ENCODE assay signal across 13 mouse cellular contexts in genomic region chr12:44430335-44430734, GRCm38 (mm10).
DNase-seq lines count a peak whose midpoint lies in the region; ATAC-seq and TF ChIP-seq lines count a peak whose summit lies in the region.
"Had no signal": no experiment of that assay in that cellular context is flagged by ENCODE, and none has a peak within 500 bp of the region (broad histone marks: within the 10 kb centered on the region; RNA-seq: fewer than 3 reads in every experiment).

No protein-coding gene starts in this region.

- TF ChIP-seq CTCF in midbrain, postnatal 0 days (IDR thresholded peaks at IDR 0.05) = no peak

- H3K4me1 ChIP-seq in hindbrain, embryonic 12.5 days = peaks cover 15% of the 10 kb centered on the region
- peaks cover 8% of the 10 kb centered on the region; the same call in 1 of the 2 replicates for H3K4me1 ChIP-seq in midbrain, postnatal 0 days (ENCODE audit: insufficient read depth, low read length)
- H3K4me1 ChIP-seq: embryonic facial prominence, embryonic 12.5 days; heart, embryonic 12.5 days; liver, embryonic 12.5 days had no signal

- peak overlapping the region; percentile 82 for H3K27ac ChIP-seq in hindbrain, embryonic 12.5 days
- peak overlapping the region; percentile 70; the same call in 1 of the 2 replicates for H3K27ac ChIP-seq in midbrain, postnatal 0 days (ENCODE audit: low read depth, low read length)
- H3K27ac ChIP-seq: embryonic facial prominence, embryonic 12.5 days; liver, embryonic 12.5 days had no signal

- no peak overlapping the region for H3K4me2 ChIP-seq in hindbrain, embryonic 12.5 days (replicated peaks)
- no peak overlapping the region for H3K4me2 ChIP-seq in midbrain, postnatal 0 days (ENCODE audit: low read depth, low read length, poor library complexity, severe bottlenecking)
- H3K4me2 ChIP-seq: embryonic facial prominence, embryonic 12.5 days; heart, embryonic 12.5 days; liver, embryonic 12.5 days had no signal

- no peaks in the 10 kb centered on the region for H3K27me3 ChIP-seq in hindbrain, embryonic 12.5 days
- no peaks in the 10 kb centered on the region for H3K27me3 ChIP-seq in midbrain, postnatal 0 days (ENCODE audit: insufficient read depth, low read length)
- H3K27me3 ChIP-seq: embryonic facial prominence, embryonic 12.5 days; heart, embryonic 12.5 days; liver, embryonic 12.5 days had no signal

- no peaks in the 10 kb centered on the region for H3K9me3 ChIP-seq in hindbrain, embryonic 12.5 days (replicated peaks)
- no peaks in the 10 kb centered on the region for H3K9me3 ChIP-seq in midbrain, postnatal 0 days (ENCODE audit: low read length)
- H3K9me3 ChIP-seq: embryonic facial prominence, embryonic 12.5 days; heart, embryonic 12.5 days; liver, embryonic 12.5 days had no signal

- intact Hi-C loops in heart, postnatal 25 days (cut with DNase I) = no loop called here

- H3K36me3 ChIP-seq in hindbrain, embryonic 12.5 days = no peaks in the 10 kb centered on the region
- H3K36me3 ChIP-seq in midbrain, postnatal 0 days (ENCODE audit: insufficient read depth, low read length) = no peaks in the 10 kb centered on the region
- H3K36me3 ChIP-seq: embryonic facial prominence, embryonic 12.5 days; heart, embryonic 12.5 days; liver, embryonic 12.5 days had no signal

- H3K4me3 ChIP-seq in hindbrain, embryonic 12.5 days = no peak overlapping the region
- H3K4me3 ChIP-seq in midbrain, postnatal 0 days (ENCODE audit: low read depth, low read length) = no peak overlapping the region
- H3K4me3 ChIP-seq: embryonic facial prominence, embryonic 12.5 days; heart, embryonic 12.5 days; liver, embryonic 12.5 days had no signal

- peak; percentile 38 for ATAC-seq in hindbrain, embryonic 12.5 days (ENCODE audit: low FRiP score)
- ATAC-seq in midbrain, postnatal 0 days (ENCODE audit: low FRiP score) = no peak
- ATAC-seq: intestine, postnatal 0 days; liver, embryonic 12.5 days had no signal

- peak; percentile 40 for DNase-seq in layer of hippocampus, adult 11-12 months (ENCODE audit: low spot score)
- no peak for DNase-seq in layer of hippocampus, postnatal 36 days
- peak; percentile 76 for DNase-seq in cerebellum, adult 9-10 months
- DNase-seq in midbrain, postnatal 0 days (ENCODE audit: low spot score) = peak; percentile 75
- no peak for DNase-seq in embryo, embryonic 11 days
- DNase-seq in heart, postnatal 25 days (ENCODE audit: low spot score) = no peak
- DNase-seq in thymus, postnatal 4 days = no peak
- DNase-seq: lung, postnatal 4 days had no signal

- 48% methylated on average over 6 of the region's 6 CpGs for WGBS in hindbrain, embryonic 12.5 days
- WGBS in midbrain, postnatal 0 days = 24% methylated on average over 6 of the region's 6 CpGs

- no peak overlapping the region for H3K9ac ChIP-seq in hindbrain, embryonic 12.5 days
- H3K9ac ChIP-seq in midbrain, postnatal 0 days (replicated peaks; ENCODE audit: low read length, poor library complexity, severe bottlenecking) = no peak overlapping the region
- H3K9ac ChIP-seq: embryonic facial prominence, embryonic 12.5 days; heart, embryonic 12.5 days; liver, embryonic 12.5 days had no signal

Comparison
In these comparisons a context has a peak if more than half of its experiments do, and no peak if none do; other contexts are left out.
1. DNase-seq: peak in layer of hippocampus, adult 11-12 months (single experiment), cerebellum, adult 9-10 months (single experiment) and midbrain, postnatal 0 days (single experiment); none in layer of hippocampus, postnatal 36 days (0 of 2), embryo, embryonic 11 days (single experiment), heart, postnatal 25 days (single experiment) and thymus, postnatal 4 days (single experiment).